Mouse (Mus musculus): ENCODE results near the gene Tedc2. TPM values are rescaled to one million over a fixed set of nuclear protein-coding genes. Genes with fewer than 3 reads are reported as not detected.

Tedc2 gene
- polyA plus RNA-seq, 1 experiment from 2014 or later: 8.6 TPM

DNA sequence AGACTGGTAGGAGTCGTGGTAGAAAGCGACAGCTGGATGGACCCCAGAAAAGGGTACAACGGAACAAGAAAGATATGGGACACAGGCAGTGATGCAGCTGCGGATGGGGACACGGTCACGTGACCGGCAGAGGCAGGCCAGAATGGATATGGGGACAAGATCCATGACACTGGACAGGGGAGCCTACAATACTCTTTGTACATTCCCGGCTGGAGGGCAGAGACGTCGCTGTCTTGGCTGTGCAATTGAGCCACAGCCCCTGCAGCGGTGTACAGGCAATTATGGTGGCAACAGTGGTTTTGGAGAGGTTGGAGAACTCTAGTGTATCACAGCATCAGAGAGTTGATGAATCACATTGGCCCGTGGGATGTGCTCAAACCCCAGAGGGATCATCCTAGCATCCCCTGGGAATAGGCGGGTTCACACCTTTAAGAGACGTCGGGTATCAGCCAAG, 14.7 kb downstream of the Tedc2 start:
- ChIA-PET POLR2A (no interaction called here), CTCF (interaction anchor here (1.0 to 2.5 kb wide), 2 partner anchors 10 to 18 kb away, joined by 3 to 8 read pairs; no protein-coding TSS in a partner anchor)
- ATAC-seq (peak; percentile 6), DNase-seq (ENCODE audit: low read depth, low spot score) (no peak)
- no peaks in the 10 kb centered on the region for H3K27me3 ChIP-seq
- TF ChIP-seq CTCF (IDR thresholded peaks at IDR 0.05): no peak
- in situ Hi-C loops (cut with MboI; ENCODE audit: low pct_unique_long_range_greater_than_20kb): no loop called here

DNA sequence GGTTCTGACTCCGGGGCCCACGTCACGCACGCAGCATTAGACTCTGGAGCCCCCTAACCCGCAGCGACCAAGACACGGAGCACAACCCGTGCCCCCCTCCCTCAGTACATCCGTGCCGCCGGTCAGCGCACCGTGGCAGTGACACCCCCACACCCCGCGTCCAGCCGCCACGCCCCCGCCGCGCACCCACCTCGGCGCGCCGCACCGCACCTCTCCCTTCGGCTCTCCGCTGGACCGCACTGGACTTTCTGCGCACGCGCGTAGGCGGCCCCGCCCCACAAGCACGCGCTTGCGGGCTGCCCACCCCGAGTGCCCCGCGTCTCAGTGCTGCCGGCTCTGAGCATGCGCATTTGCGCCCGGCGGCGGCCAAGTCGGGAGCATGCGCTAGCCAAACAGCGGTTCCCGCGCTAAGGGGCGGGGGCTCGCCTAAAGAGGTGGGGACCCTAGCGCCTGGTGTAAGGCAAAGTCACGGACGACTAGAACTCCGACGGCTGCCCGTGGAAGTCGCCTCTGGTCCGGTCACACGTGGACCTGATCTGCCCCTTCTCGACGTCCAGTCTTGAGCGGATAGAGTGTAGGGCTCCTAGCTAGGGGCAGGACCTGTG, 15.3 kb downstream of the Tedc2 start, which contains the start of gene Tbc1d24:
Gene Tbc1d24, minus strand, starts transcription at position 279 of the 605 bp plus-strand sequence.
- no peak for TF ChIP-seq CTCF (IDR thresholded peaks at IDR 0.05)
- in situ Hi-C loops (cut with MboI; ENCODE audit: low pct_unique_long_range_greater_than_20kb): no loop called here
- no peaks in the 10 kb centered on the region for H3K27me3 ChIP-seq
- ATAC-seq (peak; percentile 59), DNase-seq (ENCODE audit: low read depth, low spot score) (peak; percentile 46)
- CTCF ChIA-PET: interaction anchor here (1.0 to 2.5 kb wide), 3 partner anchors 11 to 18 kb away, joined by 3 to 8 read pairs (median 3); no protein-coding TSS in a partner anchor
- POLR2A ChIA-PET: no interaction called here

- POLR2A ChIA-PET: no interaction called here
- CTCF ChIA-PET: interaction anchor here (0.5 to 1.1 kb wide), 3 partner anchors 15 to 27 kb away, joined by 3 read pairs; partner anchors contain the start of gene Tedc2
- DNase-seq (ENCODE audit: low read depth, low spot score): no peak
- H3K27me3 ChIP-seq: no peaks in the 10 kb centered on the region
- ATAC-seq: no peak
- in situ Hi-C loops (cut with MboI; ENCODE audit: low pct_unique_long_range_greater_than_20kb): no loop called here
- no peak for TF ChIP-seq CTCF (IDR thresholded peaks at IDR 0.05)
Measured at GRCm38 (mm10) chr17:24204846-24205245, 15.8 kb downstream of the Tedc2 start.

- DNase-seq (ENCODE audit: low read depth, low spot score) (no peak), ATAC-seq (no peak)
- POLR2A ChIA-PET: no interaction called here
- no peak for TF ChIP-seq CTCF (IDR thresholded peaks at IDR 0.05)
- CTCF ChIA-PET: interaction anchor here (0.6 to 1.1 kb wide), 2 partner anchors 14 to 17 kb away, joined by 3 read pairs; partner anchors contain the start of gene Tedc2
- no peaks in the 10 kb centered on the region for H3K27me3 ChIP-seq
- in situ Hi-C loops (cut with MboI; ENCODE audit: low pct_unique_long_range_greater_than_20kb): no loop called here
Measured at GRCm38 (mm10) chr17:24203611-24204534, 16.8 kb downstream of the Tedc2 start.

- in situ Hi-C loops (cut with MboI; ENCODE audit: low pct_unique_long_range_greater_than_20kb): no loop called here
- ATAC-seq (no peak), DNase-seq (ENCODE audit: low read depth, low spot score) (no peak)
- no peak for TF ChIP-seq CTCF (IDR thresholded peaks at IDR 0.05)
- no peaks in the 10 kb centered on the region for H3K27me3 ChIP-seq
- ChIA-PET CTCF (no interaction called here), POLR2A (no interaction called here)
Measured at GRCm38 (mm10) chr17:24203068-24203467, 17.6 kb downstream of the Tedc2 start.

- POLR2A ChIA-PET: no interaction called here
- DNase-seq (ENCODE audit: low read depth, low spot score) (no peak), ATAC-seq (no peak)
- no peak for TF ChIP-seq CTCF (IDR thresholded peaks at IDR 0.05)
- CTCF ChIA-PET: interaction anchor here (1.6 kb wide), 1 partner anchor 26 kb away, joined by 3 read pairs; no protein-coding TSS in a partner anchor
- in situ Hi-C loops (cut with MboI; ENCODE audit: low pct_unique_long_range_greater_than_20kb): no loop called here
- H3K27me3 ChIP-seq: no peaks in the 10 kb centered on the region
Measured at GRCm38 (mm10) chr17:24201092-24201491, 19.6 kb downstream of the Tedc2 start.

GRCm38 (mm10) chr17:24199741-24200140, 20.9 kb downstream of the Tedc2 start:
- no peak for TF ChIP-seq CTCF (IDR thresholded peaks at IDR 0.05)
- no peak for ATAC-seq
- no peaks in the 10 kb centered on the region for H3K27me3 ChIP-seq
- DNase-seq (ENCODE audit: low read depth, low spot score): no peak
- in situ Hi-C loops (cut with MboI; ENCODE audit: low pct_unique_long_range_greater_than_20kb): no loop called here
- ChIA-PET POLR2A (no interaction called here), CTCF (interaction anchor here (1.3 to 1.6 kb wide), 2 partner anchors 17 to 24 kb away, joined by 3 read pairs; no protein-coding TSS in a partner anchor)

- in situ Hi-C loops (cut with MboI; ENCODE audit: low pct_unique_long_range_greater_than_20kb): no loop called here
- DNase-seq (ENCODE audit: low read depth, low spot score): no peak
- no peak for TF ChIP-seq CTCF (IDR thresholded peaks at IDR 0.05)
- ChIA-PET CTCF (interaction anchor here (1.3 to 1.6 kb wide), 2 partner anchors 16 to 24 kb away, joined by 3 read pairs; no protein-coding TSS in a partner anchor), POLR2A (no interaction called here)
- ATAC-seq: no peak
- H3K27me3 ChIP-seq: no peaks in the 10 kb centered on the region
Measured at GRCm38 (mm10) chr17:24199252-24199651, 21.4 kb downstream of the Tedc2 start.

DNA sequence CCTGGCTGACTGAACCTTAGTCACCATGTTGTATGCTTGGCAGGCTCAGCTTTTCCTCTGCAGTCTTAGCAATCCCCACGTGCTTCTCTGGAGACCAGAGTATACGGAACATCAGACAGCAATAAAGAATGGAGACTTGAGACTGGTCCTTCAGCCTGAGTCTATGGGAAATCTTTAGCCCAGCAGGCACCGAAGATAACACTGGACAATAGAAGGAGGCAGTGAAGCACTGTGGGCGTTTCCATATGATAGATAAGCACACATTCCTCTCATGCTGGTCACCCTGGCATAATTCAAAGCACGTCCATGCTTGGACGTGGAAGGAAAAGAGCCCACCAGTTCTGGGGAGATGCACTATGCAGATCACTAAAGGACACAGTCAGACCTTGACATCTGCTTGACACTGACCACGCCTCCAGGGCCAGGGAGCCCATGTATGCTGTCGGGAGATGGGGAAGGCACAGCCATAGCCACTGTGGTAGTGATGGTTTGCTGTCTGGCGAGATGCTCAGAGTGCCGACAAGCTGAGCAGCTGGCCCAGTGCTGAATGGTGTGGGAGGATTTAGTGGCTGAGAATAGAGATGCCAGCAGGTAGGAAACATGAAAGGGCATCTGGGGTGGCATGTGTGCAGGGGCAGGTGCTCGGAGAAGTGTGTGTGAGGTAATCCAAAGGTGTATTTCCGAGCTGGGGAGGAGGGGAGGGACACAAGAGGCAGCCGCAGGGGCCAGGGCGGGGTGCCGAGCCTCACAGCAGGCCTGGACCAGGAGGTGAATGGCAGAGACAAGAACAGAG, 23.4 kb downstream of the Tedc2 start:
- ChIA-PET POLR2A (no interaction called here), CTCF (no interaction called here)
- no peak for DNase-seq (ENCODE audit: low read depth, low spot score)
- H3K27me3 ChIP-seq: no peaks in the 10 kb centered on the region
- no peak for TF ChIP-seq CTCF (IDR thresholded peaks at IDR 0.05)
- in situ Hi-C loops (cut with MboI; ENCODE audit: low pct_unique_long_range_greater_than_20kb): no loop called here
- no peak for ATAC-seq

DNA sequence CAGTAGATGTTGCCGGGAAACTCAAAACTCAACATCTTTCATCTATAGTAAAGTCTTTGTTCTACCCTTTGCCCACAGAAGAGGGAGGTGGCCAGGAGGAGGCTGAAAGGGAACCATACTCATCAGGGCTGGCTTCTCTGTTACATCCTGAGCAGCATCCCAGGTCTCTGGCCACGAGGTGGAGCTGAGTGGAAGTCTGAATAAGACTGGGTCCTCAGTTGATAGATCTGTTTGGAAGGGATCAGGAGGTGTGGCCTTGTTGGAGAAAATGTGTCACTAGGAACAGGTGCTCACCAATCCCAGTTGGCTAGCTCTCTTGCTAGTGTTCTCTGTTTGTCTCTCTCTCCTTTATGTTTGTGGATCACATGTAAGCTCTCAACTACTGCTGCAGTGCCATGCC, 25.3 kb downstream of the Tedc2 start:
- H3K27me3 ChIP-seq: no peaks in the 10 kb centered on the region
- POLR2A ChIA-PET: no interaction called here
- TF ChIP-seq CTCF (IDR thresholded peaks at IDR 0.05): no peak
- ATAC-seq (no peak), DNase-seq (ENCODE audit: low read depth, low spot score) (no peak)
- CTCF ChIA-PET: interaction anchor here (1.4 kb wide), 1 partner anchor 12 kb away, joined by 3 read pairs; no protein-coding TSS in a partner anchor
- in situ Hi-C loops (cut with MboI; ENCODE audit: low pct_unique_long_range_greater_than_20kb): no loop called here

Measured in Patski (cell line).